Mouse (Mus musculus) T-helper 2 cell (primary cell): ENCODE results near the gene Col5a3.

Experiments used
- in situ Hi-C: fragments of 300-600 bp; cut with MboI, MseI; formaldehyde crosslinking; loops from one replicate; pipeline ENCODE4 v1.15.1; 2025; ENCODE audit warnings: high pct_unique_total_duplicates

Gene Col5a3

GRCm38 (mm10) chr9:20751477-20752029 lies 63.3 kb downstream of the Col5a3 start:
- in situ Hi-C loops, result no loop called here

- in situ Hi-C loops, result no loop called here
Measured at GRCm38 (mm10) chr9:20749213-20749612, 65.7 kb downstream of the Col5a3 start.

DNA sequence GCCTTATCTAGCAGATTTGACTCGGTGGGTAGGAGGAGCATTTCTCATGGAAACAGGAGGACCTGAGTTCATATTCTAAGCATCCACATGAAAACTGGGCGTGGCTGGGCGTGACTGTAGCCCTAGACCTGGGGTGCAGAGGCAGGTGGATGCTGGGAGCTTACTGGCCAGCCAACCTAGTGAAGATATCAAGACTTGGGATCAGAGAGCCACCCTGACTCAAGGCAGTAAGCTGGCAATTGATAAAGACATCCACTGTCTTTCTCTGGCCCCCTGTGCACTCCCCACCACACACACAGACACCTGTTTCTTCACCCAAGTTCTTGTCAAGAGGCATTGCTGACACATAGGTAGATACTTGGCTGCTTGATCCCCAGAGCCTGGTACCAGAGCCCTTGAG lies 66.3 kb downstream of the Col5a3 start:
- in situ Hi-C loops, result no loop called here

GRCm38 (mm10) chr9:20747682-20748081 lies 67.2 kb downstream of the Col5a3 start:
- in situ Hi-C loops, result no loop called here

DNA sequence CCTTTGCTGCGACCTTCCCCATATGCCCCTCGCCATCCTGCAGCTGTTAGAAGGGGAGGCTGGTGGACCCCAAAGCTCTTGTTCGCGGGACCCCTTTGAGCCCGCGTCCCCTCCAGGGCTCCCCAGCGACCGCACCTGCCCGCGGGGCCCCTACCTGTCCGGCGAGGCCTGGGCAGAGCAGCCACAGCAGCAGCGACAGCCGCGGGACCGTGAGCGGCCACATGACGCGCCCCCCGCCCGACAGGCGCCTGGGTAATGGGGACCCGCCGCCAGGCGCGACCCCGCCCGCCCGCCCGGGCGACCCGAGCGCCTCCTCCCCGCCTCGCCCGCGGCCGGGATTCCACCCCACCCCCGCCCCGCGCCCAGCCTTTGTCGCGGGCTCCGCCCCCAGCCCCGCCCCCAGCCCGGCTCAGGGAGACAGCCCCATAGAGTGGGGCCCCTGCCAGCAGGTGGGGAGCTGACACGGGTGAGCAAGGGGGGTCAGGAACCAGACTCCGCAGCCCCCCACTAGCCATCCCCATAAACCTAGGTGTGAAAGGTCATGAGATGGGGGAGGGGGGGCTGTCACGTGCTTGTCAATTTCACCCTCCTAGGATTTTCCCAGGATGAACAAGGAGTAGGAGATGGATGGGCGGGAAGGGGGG lies 68.7 kb downstream of the Col5a3 start, which contains the start of gene Olfm2:
Olfm2 (minus strand) TSS at position 333 of the 644 bp plus-strand sequence.
- in situ Hi-C loops, result no loop called here

GRCm38 (mm10) chr9:20745129-20745966 lies 69.5 kb downstream of the Col5a3 start:
- in situ Hi-C loops, result no loop called here

DNA sequence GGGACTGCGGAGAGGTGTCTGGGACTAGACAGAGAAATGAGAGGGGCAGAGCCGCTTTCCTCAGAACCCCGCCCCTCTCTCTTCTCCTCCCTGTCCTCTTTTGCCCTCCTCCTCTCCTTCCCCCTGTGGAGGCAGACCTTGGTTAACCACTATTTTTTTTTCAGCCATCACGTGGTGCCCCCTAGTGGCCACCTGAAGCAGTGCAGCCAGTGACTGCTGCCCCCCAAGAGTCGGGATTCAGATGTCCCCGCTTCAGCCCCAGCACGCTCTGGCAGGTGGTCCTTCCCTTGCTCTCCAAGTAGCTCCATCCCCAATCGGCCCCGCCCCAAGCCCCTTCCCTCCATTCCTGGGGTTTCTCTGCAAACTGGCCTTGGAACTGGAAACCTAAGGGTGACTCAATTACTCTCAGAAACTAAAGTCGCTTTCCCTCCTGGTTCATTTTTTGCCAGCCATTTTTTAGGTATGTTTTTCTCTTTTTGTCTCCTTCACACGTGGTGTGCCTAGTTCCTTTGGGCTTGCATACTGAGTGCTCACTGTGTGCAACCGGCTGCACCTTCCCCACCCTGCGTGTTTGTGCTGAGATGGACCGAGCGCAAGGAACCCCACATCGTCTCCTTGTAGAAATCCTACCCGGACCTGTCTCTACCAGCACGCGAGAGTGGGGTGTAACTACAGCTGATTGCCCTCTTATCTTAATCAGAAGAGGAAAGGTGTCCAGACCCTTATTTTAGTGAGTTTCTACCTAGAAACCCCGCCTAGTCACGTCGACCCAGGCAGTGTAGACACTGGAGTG lies 70.7 kb downstream of the Col5a3 start:
- in situ Hi-C loops, result loop anchor here (5.0 kb wide), 1 partner anchor 98 kb away; no protein-coding TSS in a partner anchor

GRCm38 (mm10) chr9:20740407-20740806 lies 74.5 kb downstream of the Col5a3 start:
- in situ Hi-C loops, result loop anchor here (5.0 kb wide), 1 partner anchor 102 kb away; no protein-coding TSS in a partner anchor

DNA sequence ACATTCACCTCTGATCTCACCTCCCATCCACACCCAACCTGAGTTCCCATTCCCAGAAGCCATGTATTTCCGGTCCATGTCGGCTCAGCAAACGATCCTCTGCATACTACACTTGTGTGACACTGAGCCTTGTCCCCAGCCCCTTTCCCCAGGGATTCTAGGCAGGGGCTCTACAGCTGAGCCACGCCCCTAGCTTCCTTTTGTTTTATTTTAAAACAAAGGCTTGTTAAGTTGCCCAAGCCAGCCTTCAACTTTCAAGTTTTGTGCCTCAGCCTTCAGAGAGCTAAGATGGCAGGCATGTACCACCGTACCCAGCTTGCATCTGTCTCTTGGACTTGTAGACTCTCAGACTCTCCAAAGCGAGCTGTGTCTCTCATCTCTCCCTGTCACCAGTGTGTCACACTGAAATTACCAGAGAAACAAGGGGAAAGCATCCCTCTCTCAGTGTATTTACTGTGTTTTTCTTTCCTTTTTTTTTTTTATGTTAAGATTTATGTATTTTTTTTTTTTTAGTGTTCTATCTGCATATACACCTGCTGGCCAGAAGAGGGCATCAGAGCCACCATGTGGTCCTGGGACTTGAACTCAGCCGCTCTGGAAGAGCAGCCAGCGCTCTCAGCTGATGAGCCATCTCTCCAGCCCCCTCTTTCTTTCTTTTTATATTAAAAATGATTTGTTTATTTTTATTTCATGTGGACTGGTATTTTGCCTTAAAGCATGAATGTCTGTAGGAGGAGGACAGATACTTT lies 76.4 kb downstream of the Col5a3 start:
- in situ Hi-C loops, result loop anchor here (10.0 kb wide), 1 partner anchor 274 kb away; the partner anchor contains the start of gene Zfp26

DNA sequence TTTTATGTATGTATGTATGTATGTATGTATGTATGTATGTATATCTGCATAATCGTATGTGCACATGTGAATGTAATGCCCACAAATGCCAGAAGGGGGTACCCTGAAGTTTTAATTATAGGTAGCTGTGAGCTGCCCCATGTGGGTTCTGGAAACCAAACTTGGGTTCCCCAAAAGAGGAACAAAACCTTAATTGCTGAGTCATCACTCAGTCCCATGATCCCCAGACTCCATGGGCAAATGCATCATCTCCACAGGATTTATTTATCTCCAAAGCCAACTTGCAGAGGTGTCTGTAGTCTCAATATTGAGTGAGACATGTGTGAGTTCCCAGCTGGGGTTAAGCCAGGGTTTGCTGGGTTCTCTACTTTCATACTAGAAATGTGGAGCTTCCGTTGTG lies 77.6 kb downstream of the Col5a3 start:
- in situ Hi-C loops, result loop anchor here (10.0 kb wide), 1 partner anchor 272 kb away; the partner anchor contains the start of gene Zfp26

GRCm38 (mm10) chr9:20734692-20735091 lies 80.2 kb downstream of the Col5a3 start:
- in situ Hi-C loops, result loop anchor here (10.0 kb wide), 1 partner anchor 270 kb away; the partner anchor contains the start of gene Zfp26

DNA sequence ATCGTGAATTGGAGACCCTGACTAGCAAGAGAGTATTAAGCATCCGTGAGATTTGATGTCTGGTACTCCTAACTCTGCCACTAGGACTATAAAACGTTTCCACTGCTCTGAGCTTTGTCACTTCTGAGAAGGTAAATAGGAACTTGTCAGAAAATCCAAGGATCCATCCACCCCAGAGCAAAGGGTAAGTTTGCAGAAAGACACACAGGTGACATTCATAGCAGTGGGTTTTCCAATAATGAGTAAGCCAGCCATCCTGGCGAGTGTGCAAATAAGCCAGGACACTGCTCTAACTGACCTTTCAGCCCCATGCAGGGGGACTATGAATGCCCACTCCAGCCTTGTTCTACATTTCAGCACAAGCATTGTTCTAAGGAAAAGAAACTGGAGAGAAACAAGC lies 83.1 kb downstream of the Col5a3 start:
- in situ Hi-C loops, result loop anchor here (10.0 kb wide), 1 partner anchor 267 kb away; the partner anchor contains the start of gene Zfp26

DNA sequence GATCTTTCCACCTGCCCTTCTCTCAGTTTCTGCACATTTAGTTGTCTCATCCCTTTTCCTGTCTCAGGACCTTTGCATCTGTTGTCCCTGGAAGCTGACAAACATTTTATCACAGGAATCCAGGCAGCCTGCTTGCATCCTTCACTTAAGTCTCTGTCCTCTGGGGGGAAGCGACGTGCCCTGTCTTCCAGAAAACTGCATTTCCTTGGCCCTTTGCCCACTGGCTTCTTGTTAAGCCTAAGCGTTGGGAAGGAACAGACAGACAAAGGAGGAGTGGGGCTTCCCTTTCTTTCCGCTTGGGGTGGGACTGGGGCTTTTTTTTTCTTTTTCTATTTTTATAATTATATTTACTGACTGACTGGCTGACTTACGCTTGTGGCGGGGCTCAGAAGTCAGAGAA lies 85.4 kb downstream of the Col5a3 start:
- in situ Hi-C loops, result no loop called here

DNA sequence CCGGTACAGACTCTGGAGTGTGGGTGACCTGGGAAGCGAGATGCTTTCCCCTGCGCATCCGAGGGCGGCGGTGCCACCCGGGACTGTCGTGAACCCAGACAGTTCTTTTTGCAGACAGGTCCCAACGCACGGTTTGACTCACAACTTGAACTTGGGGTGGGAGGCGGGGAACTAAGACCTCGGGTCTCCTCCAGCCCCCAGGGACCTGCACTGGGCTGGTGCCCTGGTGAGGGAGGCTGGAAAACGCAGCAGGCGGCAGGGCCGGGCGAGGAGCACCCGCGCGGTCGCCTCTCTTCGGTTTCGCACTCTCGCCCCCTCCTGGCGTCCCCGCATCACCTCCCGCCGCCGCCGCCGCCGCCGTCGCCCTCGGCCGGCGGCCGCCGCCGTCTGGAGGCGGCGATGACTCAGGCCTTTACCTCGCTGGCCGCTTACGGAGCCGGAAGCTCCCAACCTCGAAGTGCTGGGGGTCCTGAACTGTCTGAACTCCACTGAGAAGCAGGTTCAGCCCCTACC lies 87.2 kb downstream of the Col5a3 start:
- in situ Hi-C loops, result no loop called here

DNA sequence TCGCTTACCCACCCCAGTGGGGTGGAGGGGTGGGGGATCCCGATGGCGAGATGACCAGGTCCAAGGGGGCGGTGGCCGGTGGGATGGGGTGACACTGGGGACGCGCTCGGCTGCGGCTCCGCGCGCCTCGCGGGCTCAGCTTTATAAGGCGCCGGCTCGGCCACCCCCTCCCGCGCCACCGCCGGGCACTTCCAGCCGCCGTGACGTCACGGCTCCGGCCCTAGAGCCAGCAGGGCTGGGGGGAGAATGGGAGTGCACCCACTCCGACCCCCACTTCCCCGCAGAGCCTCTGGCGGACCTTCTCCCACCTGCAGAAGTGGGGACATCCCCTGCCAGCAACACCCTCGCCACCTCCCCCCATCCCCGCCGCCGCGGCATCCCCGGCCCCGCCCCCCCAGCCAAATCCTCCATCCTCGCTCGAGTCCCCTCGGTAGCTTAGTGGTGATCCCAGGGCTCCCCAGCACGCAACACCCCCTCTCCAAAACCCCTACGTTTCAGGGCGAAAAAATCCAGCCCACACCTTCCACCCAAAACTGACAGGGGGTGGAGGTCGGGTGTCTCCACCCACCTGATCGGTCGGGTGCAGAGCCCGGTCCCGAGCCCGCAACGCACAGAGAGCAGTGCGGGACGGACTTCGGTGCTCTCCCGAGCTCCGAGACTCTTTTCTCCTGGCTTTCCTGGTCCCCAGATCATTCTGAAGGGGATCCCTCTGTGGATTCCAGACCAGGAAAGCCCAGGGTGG lies 87.8 kb downstream of the Col5a3 start:
- in situ Hi-C loops, result no loop called here

DNA sequence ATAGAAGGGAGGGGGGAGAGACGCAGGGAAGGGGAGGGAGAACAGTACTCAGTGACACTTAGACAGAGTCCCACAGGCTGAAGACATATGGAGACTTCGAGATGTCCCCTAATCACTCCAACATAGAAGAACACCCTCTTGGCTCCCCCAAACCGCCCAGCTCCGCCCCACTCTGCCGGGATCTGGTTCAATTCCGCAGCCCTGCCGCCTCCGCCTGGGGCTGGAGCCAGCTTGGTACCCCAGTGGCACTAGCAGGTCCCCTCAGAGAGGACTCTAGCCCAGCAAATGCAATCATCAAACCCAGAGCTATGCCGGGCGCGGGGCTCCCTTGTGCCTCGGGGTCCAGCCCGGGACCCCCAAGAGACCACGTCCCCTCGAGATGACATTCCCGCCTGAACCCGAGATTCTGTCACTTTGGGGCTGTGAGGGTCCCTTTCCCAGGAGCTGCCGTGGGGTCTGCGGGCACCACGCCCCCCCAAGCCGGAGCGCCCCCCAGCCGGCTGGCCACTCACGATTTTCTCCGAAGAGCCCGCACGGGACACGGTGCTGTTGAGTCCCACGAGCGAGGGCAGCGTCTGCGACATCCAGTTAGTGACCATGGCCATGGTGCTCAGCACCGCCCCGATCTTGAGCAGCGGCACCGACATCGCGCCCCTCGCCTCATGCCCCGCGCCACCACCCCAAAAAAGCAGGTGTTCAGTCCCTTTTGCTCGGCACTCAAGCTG lies 88.6 kb downstream of the Col5a3 start:
- in situ Hi-C loops, result no loop called here

DNA sequence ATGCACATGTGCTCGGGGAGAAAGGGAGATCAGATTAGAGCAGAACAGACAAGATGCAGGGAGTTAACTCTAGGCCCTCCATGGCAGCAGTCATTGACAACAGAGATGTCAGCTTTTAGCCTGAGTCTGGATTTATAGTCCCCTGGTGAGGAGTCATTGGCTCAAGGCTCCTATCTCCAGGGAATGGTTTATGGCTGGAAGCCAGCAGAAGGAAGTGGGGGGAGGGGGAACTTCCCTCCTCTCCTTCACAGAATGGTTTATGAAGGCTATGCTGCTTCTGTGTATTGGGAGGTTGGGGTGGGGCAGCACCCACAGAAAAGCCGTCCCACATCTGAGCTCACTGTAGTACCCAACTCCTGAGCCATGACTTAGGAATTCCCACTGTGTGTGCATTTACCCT lies 93.3 kb downstream of the Col5a3 start:
- in situ Hi-C loops, result no loop called here
